In the genomic region with DNA sequence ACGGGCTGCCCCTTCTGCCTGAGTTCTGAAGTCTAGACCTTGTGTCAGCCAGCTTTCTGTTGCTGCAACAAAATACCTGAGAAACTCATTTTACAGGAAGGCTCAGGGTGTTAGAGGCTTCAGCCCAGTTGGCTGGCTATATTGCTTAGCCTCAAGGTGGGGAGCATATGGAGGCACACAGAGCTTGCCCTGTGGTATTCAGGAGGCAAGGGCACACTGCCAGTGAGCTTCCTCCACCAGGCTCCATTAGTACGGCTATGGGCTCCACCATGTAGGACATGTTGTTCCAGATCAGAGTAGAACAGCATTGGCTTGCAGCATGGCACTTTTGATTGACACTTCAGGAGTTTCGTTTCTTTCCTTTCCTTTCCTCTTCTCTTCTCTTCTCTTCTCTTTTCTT, we compare ENCODE assay signal across 27 mouse cellular contexts. TPM values are rescaled to one million over a fixed set of nuclear protein-coding genes. Genes with fewer than 3 reads are reported as not detected.
DNase-seq lines count a peak whose midpoint lies in the region; ATAC-seq and TF ChIP-seq lines count a peak whose summit lies in the region.
"Had no signal": no experiment of that assay in that cellular context is flagged by ENCODE, and none has a peak within 500 bp of the region (broad histone marks: within the 10 kb centered on the region; RNA-seq: fewer than 3 reads in every experiment).

No protein-coding gene starts in this region.

- H3K4me3 ChIP-seq in liver, adult 2 months (ENCODE audit: insufficient read depth, low read depth, low read length), result no peak overlapping the region
- no peak overlapping the region for H3K4me3 ChIP-seq in liver, embryonic 12.5 days
- no peak overlapping the region for H3K4me3 ChIP-seq in forebrain, embryonic 10.5 days
- H3K4me3 ChIP-seq: embryonic facial prominence, embryonic 12.5 days; forebrain, embryonic 15.5 days; megakaryocyte, embryonic 14.5 days; midbrain, embryonic 12.5 days; neural tube, embryonic 13.5 days; stomach, embryonic 15.5 days had no signal

- peak; percentile 52 for DNase-seq in cerebellum, adult 9-10 months
- DNase-seq in cerebellum, postnatal 4 days (ENCODE audit: low spot score in 2 of 2), result no peak
- DNase-seq in liver, adult 2 months (ENCODE audit: extremely low read depth, low read depth, low spot score), result no peak
- peak; percentile 34 to 39 for DNase-seq in cerebellum, postnatal 14 days
- DNase-seq in forebrain, embryonic 10.5 days (ENCODE audit: extremely low spot score, low spot score), result no peak
- DNase-seq in kidney, adult 9 months, result no peak
- DNase-seq: adrenal gland, postnatal 14 days; embryo, embryonic 11 days; gastrocnemius, postnatal 36 days; heart, adult 18-20 months; kidney, adult 18-20 months; kidney, postnatal 36 days; layer of hippocampus, postnatal 36 days; liver; lung, adult 18-20 months; lung, postnatal 4 days; thymus, postnatal 36 days had no signal

- whole genome bisulfite sequencing in liver, adult 2 months, result 77% methylated on average over 3 of the region's 3 CpGs
- WGBS in liver, embryonic 12.5 days (ENCODE audit: insufficient replicate concordance), result 85% methylated on average over 3 of the region's 3 CpGs
- WGBS in forebrain, embryonic 10.5 days, result 94% methylated on average over 3 of the region's 3 CpGs

- H3K79me2 ChIP-seq in liver, adult 2 months (ENCODE audit: control insufficient read depth, insufficient read depth, low read length), result no peaks in the 10 kb centered on the region

- no peak for TF ChIP-seq CTCF in liver, adult 2 months (IDR thresholded peaks at IDR 0.05; ENCODE audit: low read depth, low read length)

- no peaks in the 10 kb centered on the region for H3K27me3 ChIP-seq in liver, adult 2 months (ENCODE audit: control insufficient read depth, insufficient read depth, low read length)
- H3K27me3 ChIP-seq in liver, embryonic 12.5 days (replicated peaks), result no peaks in the 10 kb centered on the region
- H3K27me3 ChIP-seq in forebrain, embryonic 10.5 days (ENCODE audit: poor library complexity, severe bottlenecking), result no peaks in the 10 kb centered on the region
- H3K27me3 ChIP-seq: embryonic facial prominence, embryonic 12.5 days; forebrain, embryonic 15.5 days; midbrain, embryonic 12.5 days; neural tube, embryonic 13.5 days; stomach, embryonic 15.5 days had no signal

- H3K27ac ChIP-seq in liver, adult 2 months (replicated peaks; ENCODE audit: insufficient read depth, low read depth, low read length), result peak overlapping the region; percentile 3; the same call in 1 of the 2 replicates
- no peak overlapping the region for H3K27ac ChIP-seq in liver, embryonic 12.5 days
- no peak overlapping the region for H3K27ac ChIP-seq in forebrain, embryonic 10.5 days
- H3K27ac ChIP-seq: embryonic facial prominence, embryonic 12.5 days; forebrain, embryonic 15.5 days; hindbrain, embryonic 14.5 days; midbrain, embryonic 12.5 days; neural tube, embryonic 13.5 days; stomach, embryonic 15.5 days had no signal

- no peak for ATAC-seq in liver, embryonic 12.5 days
- ATAC-seq: forebrain, embryonic 15.5 days; lung, postnatal 0 days had no signal

- H3K4me1 ChIP-seq in liver, adult 2 months (ENCODE audit: control insufficient read depth, insufficient read depth, low read length), result peaks cover 23% of the 10 kb centered on the region
- H3K4me1 ChIP-seq in liver, embryonic 12.5 days, result no peaks in the 10 kb centered on the region
- peaks cover 12% of the 10 kb centered on the region for H3K4me1 ChIP-seq in forebrain, embryonic 10.5 days
- H3K4me1 ChIP-seq: forebrain, embryonic 15.5 days; midbrain, embryonic 12.5 days; neural tube, embryonic 13.5 days had no signal

- no peak overlapping the region for H3K9ac ChIP-seq in liver, adult 2 months (ENCODE audit: low read depth, low read length)
- no peak overlapping the region for H3K9ac ChIP-seq in liver, embryonic 12.5 days
- H3K9ac ChIP-seq: embryonic facial prominence, embryonic 12.5 days; forebrain, embryonic 15.5 days; hindbrain, embryonic 14.5 days; midbrain, embryonic 12.5 days; neural tube, embryonic 13.5 days; stomach, embryonic 15.5 days had no signal

- no peak overlapping the region for H3K4me2 ChIP-seq in liver, embryonic 12.5 days
- H3K4me2 ChIP-seq: embryonic facial prominence, embryonic 12.5 days; forebrain, embryonic 15.5 days; heart, embryonic 11.5 days; hindbrain, embryonic 14.5 days; midbrain, embryonic 12.5 days; neural tube, embryonic 13.5 days; stomach, embryonic 15.5 days had no signal

- H3K9me3 ChIP-seq in liver, embryonic 12.5 days (replicated peaks), result no peaks in the 10 kb centered on the region
- H3K9me3 ChIP-seq in forebrain, embryonic 10.5 days, result no peaks in the 10 kb centered on the region
- H3K9me3 ChIP-seq: embryonic facial prominence, embryonic 12.5 days; forebrain, embryonic 15.5 days; megakaryocyte, embryonic 14.5 days; midbrain, embryonic 12.5 days; neural tube, embryonic 13.5 days; stomach, embryonic 15.5 days had no signal

- no peak for TF ChIP-seq POLR2A in liver, adult 2 months (IDR thresholded peaks at IDR 0.05; ENCODE audit: extremely low read depth, insufficient read depth, low read length)

- H3K36me3 ChIP-seq in liver, adult 2 months (ENCODE audit: control insufficient read depth, insufficient read depth, low read length), result 0 out of 2 replicates have a peak, but pooled peaks cover 5% of the 10 kb centered on the region
- H3K36me3 ChIP-seq in liver, embryonic 12.5 days, result peaks cover 21% of the 10 kb centered on the region
- H3K36me3 ChIP-seq in forebrain, embryonic 10.5 days (replicated peaks), result no peaks in the 10 kb centered on the region
- H3K36me3 ChIP-seq: embryonic facial prominence, embryonic 12.5 days had no signal

RNA-seq across cellular contexts. Expression of a gene that starts 32.9 kb away (rescaled TPM):
- 22.9 and 26.8 TPM in 2 replicates for total RNA-seq in liver, adult 2 months (2014; rRNA removed)
- polyA plus RNA-seq in liver, adult 2 months (2012; rRNA removed), result 2.7 and 3.1 TPM in 2 replicates
- polyA plus RNA-seq in liver, embryonic 12.5 days (2016; fragmentation: Nextera tagmentation; extraction: Ambion mirVana), result 22.6 and 26.3 TPM in 2 replicates
- polyA plus RNA-seq in forebrain, embryonic 10.5 days (2016; fragmentation: Nextera tagmentation; extraction: Ambion mirVana), result 28.4 and 32.4 TPM in 2 replicates

Comparison
In these comparisons a context has a peak if more than half of its experiments do, and no peak if none do; other contexts are left out.
1. DNase-seq: peak in cerebellum, adult 9-10 months (single experiment) and cerebellum, postnatal 14 days (2 of 2); none in cerebellum, postnatal 4 days (0 of 2), liver, adult 2 months (single experiment), forebrain, embryonic 10.5 days (single experiment) and kidney, adult 9 months (single experiment).